Mouse (Mus musculus) liver, postnatal 0 days (tissue): ENCODE results near the gene Gatad2b. TPM values are rescaled to one million over a fixed set of nuclear protein-coding genes. Genes with fewer than 3 reads are reported as not detected.
A peak's percentile ranks its signal among the peaks of the same experiment; 100 is the strongest.

Experiments
- ATAC-seq: fragments of 200-750 bp; cut with Nextera tagmentation; 2 replicates; pipeline ENCODE4 v1.8.0; 2017; ENCODE audit warnings: mild to moderate bottlenecking, moderate library complexity
- DNase-seq: peaks from one replicate; pipeline ENCODE4 v3.0.0-alpha.2; 2016
- H3K27ac ChIP-seq: fragments of 300-500 bp; sonication (generic); 2 replicates; pipeline ENCODE4 v1.5.1; 2014; ENCODE audit warnings: antibody characterized with exemption, moderate library complexity, mild to moderate bottlenecking, low read depth
- H3K27me3 ChIP-seq: fragments of 300-500 bp; sonication (generic); 2 replicates; pipeline ENCODE4 v1.6.1; 2014; ENCODE audit warnings: low read length, control low read depth, mixed read lengths; ENCODE audit not compliant: insufficient read depth
- H3K36me3 ChIP-seq: fragments of 300-500 bp; sonication (generic); replicated peaks from 2 replicates; pipeline ENCODE4 v1.6.1; 2014; ENCODE audit warnings: mild to moderate bottlenecking, control low read depth, low read length, moderate library complexity, mixed read lengths; ENCODE audit not compliant: insufficient read depth
- H3K4me1 ChIP-seq: fragments of 300-500 bp; sonication (generic); 2 replicates; pipeline ENCODE4 v1.6.1; 2014; ENCODE audit warnings: antibody characterized with exemption, mild to moderate bottlenecking, control low read depth; ENCODE audit not compliant: insufficient read depth
- H3K4me2 ChIP-seq: fragments of 300-500 bp; sonication (generic); 2 replicates; pipeline ENCODE4 v1.6.1; 2014; ENCODE audit warnings: low read depth, mild to moderate bottlenecking, low read length, moderate library complexity, mixed read lengths
- H3K4me3 ChIP-seq: fragments of 300-500 bp; sonication (generic); 2 replicates; pipeline ENCODE4 v1.5.1; 2014; ENCODE audit warnings: low read depth, low read length
- H3K9ac ChIP-seq: fragments of 300-500 bp; sonication (generic); replicated peaks from 2 replicates; pipeline ENCODE4 v1.6.1; 2014; ENCODE audit warnings: mild to moderate bottlenecking, moderate library complexity
- H3K9me3 ChIP-seq: fragments of 300-500 bp; sonication (generic); 2 replicates; pipeline ENCODE4 v1.6.1; 2016; ENCODE audit warnings: mild to moderate bottlenecking, control low read depth, low read length, mixed read lengths
- CTCF ChIP-seq: sonication (generic); IDR thresholded peaks from 2 replicates; pipeline ENCODE4 v1.5.1; 2016; ENCODE audit warnings: antibody characterized with exemption, low read depth
- EP300 ChIP-seq: IDR thresholded peaks from 2 replicates; pipeline ENCODE4 v1.6.1; 2016; ENCODE audit warnings: antibody characterized with exemption, low read depth, mild to moderate bottlenecking
- WGBS: fragments of 180-500 bp; shearing (Covaris S2); extraction: QIAGEN DNeasy Blood & Tissue Kit; methylation state at CpG from one replicate; pipeline ENCODE4 v1.1.7; 2014; ENCODE audit not compliant: insufficient replicate concordance; 5-methylcytosine and 5-hydroxymethylcytosine counted together
- polyA plus RNA-seq: library from polyadenylated mRNA; unstranded; fragments of >200 nt; fragmentation: Nextera tagmentation; extraction: Ambion mirVana; gene quantifications from 2 replicates; pipeline ENCODE4 v1.2.1, GENCODE M21; 2015

Gene Gatad2b
- polyA plus RNA-seq, 1 experiment from 2014 or later: 3.1 TPM

DNA sequence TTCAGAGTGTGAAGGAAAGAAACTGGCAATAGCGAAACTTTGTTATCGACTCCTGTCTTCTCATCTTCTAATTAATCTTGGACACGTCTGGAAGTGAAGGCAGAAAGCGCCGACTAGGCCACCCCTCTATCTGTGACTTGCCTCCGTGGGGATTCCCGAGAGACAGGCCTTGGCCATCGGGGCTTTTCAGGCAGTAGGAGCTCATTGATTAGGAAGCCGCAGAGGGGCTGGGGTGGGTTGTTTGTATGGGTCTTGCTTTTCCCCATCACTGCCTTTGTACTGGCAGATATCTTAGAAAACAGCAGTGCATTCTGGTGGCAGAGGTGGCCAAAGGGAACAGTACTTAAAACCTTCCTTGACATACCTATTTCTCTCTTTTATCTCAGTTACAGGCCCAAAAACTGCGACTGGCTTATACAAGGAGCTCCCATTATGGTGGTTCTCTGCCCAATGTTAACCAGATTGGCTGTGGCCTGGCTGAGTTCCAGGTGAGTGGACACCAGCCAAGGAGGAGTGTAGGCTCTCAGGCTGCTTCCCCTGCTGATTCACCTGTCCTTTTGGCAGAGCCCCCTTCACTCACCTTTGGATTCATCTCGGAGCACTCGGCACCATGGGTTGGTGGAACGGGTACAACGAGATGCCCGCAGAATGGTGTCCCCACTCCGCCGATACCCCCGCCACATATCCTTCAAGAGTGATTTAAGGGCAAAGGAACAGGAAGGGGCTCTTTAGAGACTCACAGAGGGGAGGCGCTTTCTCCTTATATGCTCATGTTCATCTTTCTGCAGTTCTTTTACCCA is 36.0 kb upstream of the Gatad2b start:
- ATAC-seq (no peak), DNase-seq (no peak)
- WGBS: 87% methylated on average over 19 of the region's 19 CpGs
- Histone ChIP-seq H3K27ac (no peak overlapping the region), H3K27me3 (no peaks in the 10 kb centered on the region), H3K9ac (no peak overlapping the region), H3K4me3 (no peak overlapping the region), H3K36me3 (peaks cover 36% of the 10 kb centered on the region), H3K4me1 (peaks cover 15% of the 10 kb centered on the region), H3K9me3 (no peaks in the 10 kb centered on the region), H3K4me2 (no peak overlapping the region)
- TF ChIP-seq EP300 (no peak), CTCF (no peak)

DNA sequence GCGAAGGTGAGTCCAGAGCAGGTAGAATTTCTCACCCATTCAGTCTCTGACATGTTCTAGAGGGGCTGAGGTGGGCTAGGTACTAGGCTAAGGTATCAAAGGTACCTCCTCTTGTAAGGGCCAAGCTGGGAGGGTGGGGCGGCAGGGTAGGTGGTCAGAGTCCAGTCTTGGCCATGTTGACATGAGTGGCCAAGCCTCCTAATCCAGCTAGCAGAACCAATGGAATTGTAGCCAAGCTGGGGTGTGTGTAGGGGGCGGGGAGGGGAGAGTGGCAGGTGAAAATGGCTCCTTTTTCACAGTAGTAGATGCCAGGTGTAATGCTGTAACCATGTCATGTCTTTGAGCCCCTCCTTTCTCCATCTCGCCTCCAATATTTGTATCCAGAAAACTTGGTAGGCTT is 34.5 kb upstream of the Gatad2b start:
- ATAC-seq: peak; percentile 68
- Histone ChIP-seq H3K27me3 (no peaks in the 10 kb centered on the region), H3K36me3 (peaks cover 52% of the 10 kb centered on the region), H3K4me2 (no peak overlapping the region), H3K27ac (peak overlapping the region; percentile 79), H3K9ac (no peak overlapping the region), H3K4me1 (peaks cover 15% of the 10 kb centered on the region), H3K9me3 (no peaks in the 10 kb centered on the region), H3K4me3 (no peak overlapping the region)
- TF ChIP-seq EP300 (peak; percentile 82), CTCF (no peak)
- WGBS: 66% methylated on average over 4 of the region's 4 CpGs
- peak; percentile 70 for DNase-seq

DNA sequence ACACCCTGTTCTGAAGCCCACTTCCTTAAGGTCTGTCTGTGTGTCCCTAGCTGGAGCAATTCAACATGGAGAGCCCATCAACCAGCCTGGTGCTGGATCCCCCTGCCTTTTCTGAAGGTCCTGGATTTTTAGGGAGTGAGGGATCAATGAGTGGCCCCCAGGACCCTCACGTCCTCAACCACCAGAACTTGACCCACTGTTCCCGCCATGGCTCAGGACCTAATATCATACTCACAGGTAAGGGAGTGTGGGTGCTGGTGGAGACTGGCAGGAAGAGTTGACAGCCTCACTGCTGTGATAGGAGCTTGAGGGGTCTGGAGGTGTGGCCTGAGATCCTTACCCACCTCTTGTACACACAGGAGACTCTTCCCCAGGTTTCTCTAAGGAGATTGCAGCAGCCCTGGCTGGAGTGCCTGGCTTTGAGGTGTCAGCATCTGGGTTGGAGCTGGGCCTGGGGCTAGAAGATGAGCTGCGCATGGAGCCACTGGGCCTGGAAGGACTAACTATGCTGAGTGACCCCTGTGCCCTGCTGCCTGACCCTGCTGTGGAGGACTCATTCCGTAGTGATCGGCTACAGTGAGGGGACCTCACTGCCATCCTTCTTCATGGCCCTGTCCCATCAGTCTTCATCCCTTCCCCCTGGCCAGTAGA is 29.7 kb upstream of the Gatad2b start:
- no peaks in the 10 kb centered on the region for H3K27me3 ChIP-seq

DNA sequence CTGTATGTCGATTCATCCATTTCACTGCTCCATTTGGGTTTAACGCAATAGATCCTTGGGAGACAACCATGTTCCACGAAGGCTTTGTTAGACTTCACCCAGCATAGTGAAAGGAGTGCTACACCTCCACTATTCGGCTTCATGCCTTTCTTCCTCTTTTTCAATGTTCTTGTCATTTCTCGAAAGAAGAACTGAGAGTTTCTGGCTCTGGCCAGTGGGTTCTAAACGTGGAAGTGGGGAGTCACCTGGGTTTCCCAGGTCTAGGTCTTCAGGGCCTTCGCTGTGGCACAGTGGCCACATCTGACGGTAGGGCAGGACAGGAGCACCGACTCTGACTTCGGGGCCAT is 28.3 kb upstream of the Gatad2b start:
- no peaks in the 10 kb centered on the region for H3K9me3 ChIP-seq
- peaks cover 45% of the 10 kb centered on the region for H3K36me3 ChIP-seq
- peak overlapping the region; percentile 98 for H3K27ac ChIP-seq
- WGBS: 19% methylated on average over 10 of the region's 10 CpGs
- ATAC-seq (no peak), DNase-seq (no peak)
- H3K27me3 ChIP-seq: no peaks in the 10 kb centered on the region
- peak overlapping the region; percentile 76 for H3K4me3 ChIP-seq
- TF ChIP-seq EP300: no peak; the same call in 1 of the 2 replicates
- no peak for TF ChIP-seq CTCF
- peak overlapping the region; percentile 81 for H3K9ac ChIP-seq
- peaks cover 27% of the 10 kb centered on the region for H3K4me1 ChIP-seq
- peak overlapping the region; percentile 87 for H3K4me2 ChIP-seq

More for the DNA sequence above, 29.7 kb upstream of the Gatad2b start:
- ATAC-seq: no peak
- WGBS: 93% methylated on average over 5 of the region's 5 CpGs
- H3K27ac ChIP-seq: no peak overlapping the region
- H3K36me3 ChIP-seq: peaks cover 54% of the 10 kb centered on the region
- H3K9me3 ChIP-seq: no peaks in the 10 kb centered on the region
- H3K4me2 ChIP-seq: no peak overlapping the region
- no peak for TF ChIP-seq EP300
- peaks cover 26% of the 10 kb centered on the region for H3K4me1 ChIP-seq
- no peak overlapping the region for H3K4me3 ChIP-seq
- DNase-seq: no peak
- H3K9ac ChIP-seq: no peak overlapping the region

DNA sequence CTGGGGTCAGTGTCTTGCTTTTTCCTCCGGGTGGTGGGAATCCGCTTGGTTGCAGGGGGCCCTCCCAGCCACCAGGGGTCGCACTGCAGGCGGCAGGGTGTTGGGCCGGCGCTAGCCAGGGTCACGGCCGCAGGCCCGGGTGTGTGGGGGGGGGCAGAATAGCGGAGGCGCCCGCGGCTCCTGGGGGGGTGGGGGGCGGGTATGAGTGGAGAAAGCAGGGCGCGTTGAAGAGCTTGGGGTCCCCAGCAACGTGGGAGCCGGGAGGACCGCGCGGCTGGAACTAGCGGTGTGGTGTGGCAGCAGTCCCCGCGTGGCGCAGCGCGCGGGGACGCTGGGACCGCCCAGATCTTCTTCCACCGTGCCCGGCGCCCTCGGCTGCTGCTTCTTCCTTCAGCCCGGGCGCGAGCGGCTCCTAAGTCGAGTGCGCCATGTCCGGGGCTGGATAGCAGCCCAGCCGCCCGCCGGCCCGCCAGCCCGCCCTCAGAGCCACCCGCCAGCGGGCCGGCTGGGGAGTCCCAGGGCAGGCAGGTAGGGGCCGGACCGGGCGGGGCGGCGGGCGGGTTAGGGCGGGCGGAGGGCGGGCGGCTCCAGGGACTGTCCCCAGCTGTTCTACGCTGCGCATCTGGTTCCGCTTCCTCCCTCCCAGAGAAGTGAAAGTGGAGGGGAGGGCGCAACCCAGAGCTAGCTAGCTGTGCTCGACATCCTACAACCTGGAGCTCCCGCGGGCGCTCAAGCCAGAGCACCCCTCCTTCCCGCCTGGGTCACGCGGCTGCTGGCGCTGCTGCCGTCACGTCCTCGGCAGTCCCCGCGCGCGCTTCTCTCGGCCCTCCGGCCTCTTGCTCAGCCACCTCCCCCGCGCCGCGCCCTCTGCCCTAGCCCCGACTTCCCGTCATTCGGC is 27.7 kb upstream of the Gatad2b start, which contains the start of gene Dennd4b:
Dennd4b (plus strand) TSS at position 152 of the 898 bp plus-strand sequence.
- Histone ChIP-seq H3K9ac (peak within 1 kb of the TSS; percentile 81), H3K36me3 (peaks cover 40% of the 10 kb centered on the region), H3K4me1 (peaks cover 27% of the 10 kb centered on the region), H3K4me2 (peak within 1 kb of the TSS; percentile 87), H3K9me3 (no peaks in the 10 kb centered on the region), H3K4me3 (peak within 1 kb of the TSS; percentile 76), H3K27me3 (no peaks in the 10 kb centered on the region), H3K27ac (peak within 1 kb of the TSS; percentile 98)
- DNase-seq (peak; percentile 94), ATAC-seq (peak; percentile 92)
- TF ChIP-seq EP300 (0 out of 2 replicates have a peak, but pooled peaks have one; percentile 25), CTCF (peak; percentile 97)
- WGBS: under 1% methylated on average over 71 of the region's 87 CpGs
